Mouse (Mus musculus) adrenal gland, postnatal 36 days (tissue): ENCODE measurements around the gene Itm2b. TPM values are rescaled to one million over a fixed set of nuclear protein-coding genes. Genes with fewer than 3 reads are reported as not detected.
A peak's percentile ranks its signal among the peaks of the same experiment; 100 is the strongest.

ENCODE experiments used
- DNase-seq, 2 experiments: peaks; one replicate each; pipeline ENCODE4 v3.0.0; 2021; ENCODE audit warnings: mixed read lengths in 1 of 2
- total RNA-seq, 2 experiments: library from RNA; stranded (reverse); gene quantifications; 2 replicates each; pipeline ENCODE4 v1.2.3; 2021

Gene Itm2b
- total RNA-seq, 2 experiments from 2014 or later, result 995 to 1,086 TPM

GRCm38 (mm10) chr14:73368966-73369365, 16.1 kb downstream of the Itm2b start:
- no peak for DNase-seq

GRCm38 (mm10) chr14:73368221-73368620, 16.9 kb downstream of the Itm2b start:
- DNase-seq, result no peak

- no peak for DNase-seq
Measured at GRCm38 (mm10) chr14:73366278-73366677, 18.8 kb downstream of the Itm2b start.

- DNase-seq, result no peak
Measured at GRCm38 (mm10) chr14:73363782-73364181, 21.3 kb downstream of the Itm2b start.

- DNase-seq, result no peak
Measured at GRCm38 (mm10) chr14:73354700-73355099, 30.4 kb downstream of the Itm2b start.

- DNase-seq, result no peak
Measured at GRCm38 (mm10) chr14:73351118-73351517, 34.0 kb downstream of the Itm2b start.

GRCm38 (mm10) chr14:73350029-73350428, 35.1 kb downstream of the Itm2b start:
- DNase-seq, result peak; percentile 27 to 33

- DNase-seq, result no peak
Measured at GRCm38 (mm10) chr14:73349061-73349670, 35.9 kb downstream of the Itm2b start.

- DNase-seq, result no peak
Measured at GRCm38 (mm10) chr14:73347302-73347701, 37.8 kb downstream of the Itm2b start.

GRCm38 (mm10) chr14:73345614-73346013, 39.5 kb downstream of the Itm2b start:
- no peak for DNase-seq

- DNase-seq, result no peak
Measured at GRCm38 (mm10) chr14:73340051-73340755, 44.9 kb downstream of the Itm2b start.

- no peak for DNase-seq
Measured at GRCm38 (mm10) chr14:73339615-73340014, 45.5 kb downstream of the Itm2b start.

GRCm38 (mm10) chr14:73336316-73337080, 48.6 kb downstream of the Itm2b start:
- no peak for DNase-seq

GRCm38 (mm10) chr14:73334926-73335805, 49.9 kb downstream of the Itm2b start:
- DNase-seq, result no peak

- DNase-seq, result no peak
Measured at GRCm38 (mm10) chr14:73333880-73334279, 51.2 kb downstream of the Itm2b start.

- no peak for DNase-seq
Measured at GRCm38 (mm10) chr14:73331386-73331785, 53.7 kb downstream of the Itm2b start.

GRCm38 (mm10) chr14:73329871-73330270, 55.2 kb downstream of the Itm2b start:
- DNase-seq, result no peak

GRCm38 (mm10) chr14:73326511-73326910, 58.6 kb downstream of the Itm2b start:
- no peak for DNase-seq

GRCm38 (mm10) chr14:73325456-73326381, 59.4 kb downstream of the Itm2b start, which contains the start of gene Rb1:
Gene Rb1, minus strand, starts transcription at chr14:73325822.
- DNase-seq, result peak; percentile 88 to 91

GRCm38 (mm10) chr14:73324634-73325455, 60.2 kb downstream of the Itm2b start:
- peak; percentile 38 to 55 for DNase-seq
